Mouse (Mus musculus): Measurements from ENCODE around the gene Psmd13.

- TF ChIP-seq CTCF (IDR thresholded peaks at IDR 0.05; ENCODE audit: control insufficient read depth, insufficient read depth, insufficient replicate concordance, low read depth, low read length) = peak; percentile 68; the same call in 1 of the 2 replicates
- TF ChIP-seq POLR2A (IDR thresholded peaks at IDR 0.05; ENCODE audit: control insufficient read depth, low read depth, low read length) = no peak
Observed at GRCm38 (mm10) chr7:140844905-140845665, 36.7 kb upstream of the Psmd13 start, which contains the start of gene Scgb1c1.

Measured in testis, adult 2 months (tissue).